Mouse (Mus musculus) cerebellum, adult 2 months (tissue): Measurements from ENCODE around the gene Tcf12. TPM values are rescaled to one million over a fixed set of nuclear protein-coding genes. Genes with fewer than 3 reads are reported as not detected.
A peak's percentile ranks its signal among the peaks of the same experiment; 100 is the strongest.

ENCODE experiments used
- DNase-seq, 2 experiments: peaks; one replicate each; pipeline ENCODE4 v3.0.0; 2021
- H3K27ac ChIP-seq: fragments of 200-500 bp; 2 replicates; pipeline ENCODE4 v1.5.1; 2012; ENCODE audit warnings: low read length, control low read depth, inconsistent platforms; ENCODE audit not compliant: insufficient read depth
- H3K27me3 ChIP-seq: fragments of 200-500 bp; 2 replicates; pipeline ENCODE4 v1.6.1; 2012; ENCODE audit warnings: inconsistent platforms, mild to moderate bottlenecking, low read length, moderate library complexity; ENCODE audit not compliant: control insufficient read depth, insufficient read depth
- H3K4me1 ChIP-seq: fragments of 200-500 bp; 2 replicates; pipeline ENCODE4 v1.6.1; 2011; ENCODE audit warnings: low read length; ENCODE audit not compliant: control insufficient read depth, insufficient read depth
- H3K4me3 ChIP-seq: fragments of 200-500 bp; replicated peaks from 2 replicates; pipeline ENCODE3; 2011; ENCODE audit warnings: mild to moderate bottlenecking, low read depth, low read length, control low read depth; ENCODE audit not compliant: insufficient read depth
- CTCF ChIP-seq: fragments of 200-500 bp; IDR thresholded peaks from 2 replicates; pipeline ENCODE4 v1.5.1; 2011; ENCODE audit warnings: low read depth, mild to moderate bottlenecking, control low read depth, low read length, moderate library complexity, borderline replicate concordance; ENCODE audit not compliant: insufficient read depth
- POLR2A ChIP-seq: fragments of 200-500 bp; IDR thresholded peaks from 2 replicates; pipeline ENCODE4 v1.6.1; 2011; ENCODE audit warnings: low read length, control low read depth, borderline replicate concordance; ENCODE audit not compliant: insufficient read depth
- WGBS: fragments of 180-500 bp; shearing (Covaris S2); methylation state at CpG from one replicate; pipeline ENCODE4 v1.1.7; 2018; 5-methylcytosine and 5-hydroxymethylcytosine counted together
- polyA plus RNA-seq: library from polyadenylated mRNA; depleted of rRNA; stranded (reverse); fragments of >200 nt; gene quantifications from 2 replicates; pipeline ENCODE4 v1.2.3, GENCODE M21; 2012

Tcf12 gene
- polyA plus RNA-seq, 1 experiment = 53.0 TPM

DNA sequence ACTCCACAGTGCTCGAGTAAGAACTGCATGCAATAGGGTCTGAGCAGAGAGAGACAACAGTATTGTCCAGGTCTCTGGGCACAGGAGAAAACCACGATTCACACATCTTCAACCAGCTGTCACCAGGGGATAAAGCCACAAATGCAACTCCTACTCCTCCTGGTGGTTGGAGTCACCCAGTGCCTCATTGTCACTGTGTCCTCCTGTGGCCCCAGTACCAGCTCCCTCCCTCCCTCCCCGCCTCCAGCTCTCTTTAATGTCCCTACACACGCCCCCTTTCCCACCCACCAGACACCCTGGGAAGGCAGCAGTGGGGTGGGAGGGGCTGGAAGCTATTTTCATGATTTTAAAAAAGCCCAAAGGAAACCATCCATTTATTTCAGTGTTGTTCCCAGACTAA lies 299.3 kb downstream of the Tcf12 start:
- Histone ChIP-seq H3K27ac (no peak overlapping the region), H3K4me1 (no peaks in the 10 kb centered on the region), H3K4me3 (no peak overlapping the region), H3K27me3 (no peaks in the 10 kb centered on the region)
- no peak for DNase-seq
- TF ChIP-seq CTCF = no peak
- TF ChIP-seq POLR2A = no peak
- WGBS = 78% methylated on average over 4 of the region's 4 CpGs

- H3K27ac ChIP-seq = no peak overlapping the region
- no peak for DNase-seq
- no peaks in the 10 kb centered on the region for H3K27me3 ChIP-seq
- H3K4me3 ChIP-seq = no peak overlapping the region
- peaks cover under 1% of the 10 kb centered on the region; the same call in 1 of the 2 replicates for H3K4me1 ChIP-seq
- 89% methylated on average over 5 of the region's 5 CpGs for WGBS
- TF ChIP-seq CTCF = no peak
- no peak for TF ChIP-seq POLR2A
These were observed 300.3 kb downstream of the Tcf12 start for GRCm38 (mm10) chr9:71811404-71811803.

GRCm38 (mm10) chr9:71810723-71811122 lies 300.9 kb downstream of the Tcf12 start:
- 95% methylated on average over 2 of the region's 2 CpGs for WGBS
- H3K4me3 ChIP-seq = no peak overlapping the region
- TF ChIP-seq POLR2A (no peak), CTCF (no peak)

DNA sequence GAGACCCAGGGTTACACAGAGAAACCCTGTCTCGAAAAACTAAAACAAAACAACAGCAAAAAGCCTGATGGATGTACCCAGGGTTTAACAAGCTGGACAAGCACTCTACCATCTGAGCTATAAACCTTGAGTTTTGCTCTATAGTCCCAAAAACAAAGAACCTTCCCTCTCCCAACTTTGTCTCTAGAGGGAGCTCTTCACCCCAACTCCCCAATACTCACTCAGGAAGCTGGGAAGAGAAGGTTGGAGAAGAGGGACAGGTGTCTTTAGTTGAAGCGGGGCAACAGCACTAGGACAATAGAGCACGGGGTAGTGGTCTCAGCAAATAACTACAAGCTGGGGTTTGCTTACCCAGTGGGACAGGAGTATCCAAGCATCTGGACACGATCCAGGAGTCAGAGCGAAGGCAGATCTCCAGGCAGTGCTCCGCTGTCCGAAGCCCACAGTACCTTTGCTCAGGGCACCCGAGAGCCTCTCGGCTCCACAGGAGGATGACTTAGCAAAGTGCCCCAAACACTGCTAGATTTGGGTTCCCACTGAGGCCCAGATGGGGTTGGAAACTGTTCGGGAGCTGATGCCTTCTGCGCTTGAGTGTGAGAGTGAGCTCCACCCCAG lies 302.9 kb downstream of the Tcf12 start:
- DNase-seq = peak; percentile 57 to 58
- Histone ChIP-seq H3K4me3 (peak overlapping the region; percentile 36), H3K4me1 (peaks cover 4% of the 10 kb centered on the region; the same call in 1 of the 2 replicates), H3K27me3 (no peaks in the 10 kb centered on the region), H3K27ac (no peak overlapping the region)
- TF ChIP-seq POLR2A = no peak
- peak; percentile 65; the same call in 1 of the 2 replicates for TF ChIP-seq CTCF
- 30% methylated on average over 11 of the region's 11 CpGs for WGBS

More at GRCm38 (mm10) chr9:71810723-71811122, 300.9 kb downstream of the Tcf12 start:
- H3K27ac ChIP-seq = no peak overlapping the region
- H3K4me1 ChIP-seq = peaks cover 4% of the 10 kb centered on the region; the same call in 1 of the 2 replicates
- DNase-seq = no peak
- no peaks in the 10 kb centered on the region for H3K27me3 ChIP-seq

DNA sequence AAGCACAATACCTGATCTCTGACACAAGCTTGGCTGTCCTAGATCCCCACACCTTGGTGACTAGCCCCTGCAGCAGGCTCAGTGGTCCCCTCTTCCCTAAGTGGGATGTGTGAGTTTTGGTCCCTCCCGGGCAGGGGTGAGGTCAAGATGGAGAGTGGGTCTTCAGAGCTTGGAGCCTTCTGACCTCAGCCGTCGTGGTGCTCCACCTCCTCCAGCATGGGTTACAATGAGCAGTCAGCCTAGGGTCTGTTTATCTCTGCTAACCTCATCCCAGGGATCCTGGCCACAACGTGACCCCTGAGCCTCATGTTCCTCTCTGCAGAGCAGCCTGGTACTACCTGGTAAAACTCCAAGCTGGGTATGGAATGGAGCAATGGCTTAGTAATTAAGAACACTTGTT lies 303.9 kb downstream of the Tcf12 start:
- DNase-seq = no peak
- H3K27ac ChIP-seq = no peak overlapping the region
- 78% methylated on average over 4 of the region's 4 CpGs for WGBS

GRCm38 (mm10) chr9:71806422-71806805 lies 305.3 kb downstream of the Tcf12 start:
- H3K27me3 ChIP-seq = no peaks in the 10 kb centered on the region
- H3K4me1 ChIP-seq = peaks cover 4% of the 10 kb centered on the region; the same call in 1 of the 2 replicates
- no peak overlapping the region for H3K4me3 ChIP-seq
- peak; percentile 85 to 92 for DNase-seq
- 1% methylated on average over 2 of the region's 2 CpGs for WGBS
- TF ChIP-seq POLR2A (no peak), CTCF (peak; percentile 99)
- no peak overlapping the region for H3K27ac ChIP-seq

More for the DNA sequence above, 303.9 kb downstream of the Tcf12 start:
- no peak for TF ChIP-seq CTCF
- H3K27me3 ChIP-seq = no peaks in the 10 kb centered on the region
- H3K4me1 ChIP-seq = peaks cover 4% of the 10 kb centered on the region; the same call in 1 of the 2 replicates
- no peak overlapping the region for H3K4me3 ChIP-seq

GRCm38 (mm10) chr9:71805646-71806421 lies 305.8 kb downstream of the Tcf12 start:
- no peak overlapping the region for H3K4me3 ChIP-seq
- peaks cover 4% of the 10 kb centered on the region; the same call in 1 of the 2 replicates for H3K4me1 ChIP-seq
- H3K27me3 ChIP-seq = no peaks in the 10 kb centered on the region
- no peak overlapping the region for H3K27ac ChIP-seq
- 83% methylated on average over 6 of the region's 6 CpGs for WGBS
- TF ChIP-seq POLR2A (no peak), CTCF (no peak)
- no peak for DNase-seq

GRCm38 (mm10) chr9:71804116-71804515 lies 307.6 kb downstream of the Tcf12 start:
- DNase-seq = no peak
- no peak for TF ChIP-seq POLR2A
- no peak for TF ChIP-seq CTCF
- 83% methylated on average over 6 of the region's 6 CpGs for WGBS
- no peak overlapping the region for H3K27ac ChIP-seq
- peaks cover 6% of the 10 kb centered on the region for H3K4me1 ChIP-seq
- no peaks in the 10 kb centered on the region for H3K27me3 ChIP-seq
- H3K4me3 ChIP-seq = no peak overlapping the region
